Mouse (Mus musculus): ENCODE data around the gene Rps15. TPM values are rescaled to one million over a fixed set of nuclear protein-coding genes. Genes with fewer than 3 reads are reported as not detected.

The Rps15 gene
- polyA plus RNA-seq, 1 experiment from 2014 or later = 741 TPM

DNA sequence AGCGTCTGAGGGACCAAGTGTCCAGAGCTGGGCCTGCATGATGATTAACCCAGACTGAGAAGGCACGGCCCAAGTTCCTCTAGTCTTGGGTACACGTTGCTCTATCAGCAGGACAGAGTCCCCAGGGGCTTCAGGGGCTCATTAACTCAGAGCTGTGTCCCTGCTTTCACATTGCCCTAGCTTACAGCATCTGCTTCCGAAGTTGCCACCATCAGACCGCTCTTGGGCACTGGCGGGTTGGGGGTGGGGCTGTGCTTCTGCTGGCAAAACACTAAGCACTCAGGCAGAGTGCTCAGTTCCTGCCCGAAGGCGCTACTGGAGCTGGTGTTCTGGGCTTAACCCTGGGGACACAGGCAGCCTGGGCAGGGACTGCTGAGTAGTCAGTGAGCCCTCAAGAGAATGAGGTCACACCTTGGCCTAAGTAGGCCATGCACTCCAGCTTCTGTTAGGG is 10.3 kb upstream of the Rps15 start:
- peak; percentile 91 for DNase-seq (ENCODE audit: low spot score)
- H3K4me1 ChIP-seq (ENCODE audit: insufficient read depth, low read depth, low read length) = peaks cover 13% of the 10 kb centered on the region
- no peaks in the 10 kb centered on the region for H3K27me3 ChIP-seq (replicated peaks; ENCODE audit: insufficient read depth, low read length)
- H3K4me2 ChIP-seq (replicated peaks; ENCODE audit: low read depth, low read length) = no peak overlapping the region
- peak overlapping the region; percentile 95 for H3K27ac ChIP-seq (ENCODE audit: low read length)
- TF ChIP-seq EP300 (IDR thresholded peaks at IDR 0.05) (no peak; the same call in 1 of the 2 replicates), CTCF (IDR thresholded peaks at IDR 0.05) (no peak)
- H3K4me3 ChIP-seq (ENCODE audit: low read depth, low read length) = no peak overlapping the region
- peak; percentile 82 for ATAC-seq
- no peaks in the 10 kb centered on the region for H3K9me3 ChIP-seq (ENCODE audit: low read length)
- no peak overlapping the region for H3K9ac ChIP-seq (replicated peaks; ENCODE audit: low read depth)
- 52% methylated on average over 8 of the region's 8 CpGs for WGBS
- peaks cover 37% of the 10 kb centered on the region for H3K36me3 ChIP-seq (ENCODE audit: insufficient read depth, low read length)

DNA sequence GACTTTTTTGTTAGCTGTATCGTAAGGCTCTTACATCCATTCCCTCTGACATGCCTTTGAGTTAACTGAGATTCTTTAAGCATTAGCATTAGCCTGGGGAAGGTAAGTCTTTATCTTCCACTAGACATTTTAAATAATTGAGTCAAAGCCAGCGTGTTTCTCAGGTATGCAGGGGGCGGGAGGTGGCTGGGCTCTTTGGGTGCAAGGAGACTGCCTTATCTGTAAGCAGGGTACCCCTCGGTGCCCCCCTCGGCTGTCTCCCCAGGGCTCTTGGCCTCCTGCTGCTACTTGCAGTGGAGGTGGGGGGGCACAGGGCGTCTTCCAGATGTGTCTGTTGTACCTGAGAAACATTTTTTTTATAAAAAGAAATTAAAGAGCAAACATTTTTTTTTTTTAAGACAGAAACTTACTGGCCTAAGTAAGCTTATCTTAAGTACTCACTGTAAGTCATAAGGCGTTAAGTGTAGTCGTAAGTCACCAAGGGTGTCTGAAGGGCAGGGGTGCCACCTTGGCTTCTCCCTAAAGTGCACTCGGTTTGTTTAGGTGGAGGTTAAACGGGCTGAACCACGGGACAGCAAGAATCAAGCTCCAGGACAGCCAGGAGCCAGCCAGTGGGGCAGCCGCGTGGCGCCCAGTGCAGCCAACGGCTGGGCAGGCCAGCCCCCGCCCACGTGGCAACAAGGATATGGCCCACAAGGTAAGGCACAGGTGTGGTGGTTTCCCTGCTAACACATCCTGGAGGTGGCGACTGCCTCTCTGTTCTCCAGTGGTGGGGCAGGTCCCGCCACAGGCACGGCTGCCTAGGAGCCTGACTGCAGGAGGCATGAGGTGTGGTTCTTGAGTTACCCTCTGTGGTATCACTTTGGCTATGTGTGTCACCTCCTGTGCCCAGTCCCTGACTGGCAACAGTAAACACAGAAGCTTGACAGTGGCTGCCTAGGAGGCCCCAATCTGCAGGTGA is 9.5 kb upstream of the Rps15 start:
- H3K27ac ChIP-seq (ENCODE audit: low read length) = peak overlapping the region; percentile 95
- H3K4me2 ChIP-seq (replicated peaks; ENCODE audit: low read depth, low read length) = 0 out of 2 replicates have a peak overlapping the region, but pooled peaks have one; percentile 17
- no peaks in the 10 kb centered on the region for H3K9me3 ChIP-seq (ENCODE audit: low read length)
- TF ChIP-seq EP300 (IDR thresholded peaks at IDR 0.05) (peak; percentile 74), CTCF (IDR thresholded peaks at IDR 0.05) (no peak)
- no peak overlapping the region for H3K4me3 ChIP-seq (ENCODE audit: low read depth, low read length)
- H3K9ac ChIP-seq (replicated peaks; ENCODE audit: low read depth) = no peak overlapping the region
- H3K4me1 ChIP-seq (ENCODE audit: insufficient read depth, low read depth, low read length) = peaks cover 13% of the 10 kb centered on the region
- WGBS = 64% methylated on average over 20 of the region's 20 CpGs
- no peaks in the 10 kb centered on the region for H3K27me3 ChIP-seq (replicated peaks; ENCODE audit: insufficient read depth, low read length)
- H3K36me3 ChIP-seq (ENCODE audit: insufficient read depth, low read length) = peaks cover 29% of the 10 kb centered on the region
- ATAC-seq (peak; percentile 79), DNase-seq (ENCODE audit: low spot score) (peak; percentile 85)

DNA sequence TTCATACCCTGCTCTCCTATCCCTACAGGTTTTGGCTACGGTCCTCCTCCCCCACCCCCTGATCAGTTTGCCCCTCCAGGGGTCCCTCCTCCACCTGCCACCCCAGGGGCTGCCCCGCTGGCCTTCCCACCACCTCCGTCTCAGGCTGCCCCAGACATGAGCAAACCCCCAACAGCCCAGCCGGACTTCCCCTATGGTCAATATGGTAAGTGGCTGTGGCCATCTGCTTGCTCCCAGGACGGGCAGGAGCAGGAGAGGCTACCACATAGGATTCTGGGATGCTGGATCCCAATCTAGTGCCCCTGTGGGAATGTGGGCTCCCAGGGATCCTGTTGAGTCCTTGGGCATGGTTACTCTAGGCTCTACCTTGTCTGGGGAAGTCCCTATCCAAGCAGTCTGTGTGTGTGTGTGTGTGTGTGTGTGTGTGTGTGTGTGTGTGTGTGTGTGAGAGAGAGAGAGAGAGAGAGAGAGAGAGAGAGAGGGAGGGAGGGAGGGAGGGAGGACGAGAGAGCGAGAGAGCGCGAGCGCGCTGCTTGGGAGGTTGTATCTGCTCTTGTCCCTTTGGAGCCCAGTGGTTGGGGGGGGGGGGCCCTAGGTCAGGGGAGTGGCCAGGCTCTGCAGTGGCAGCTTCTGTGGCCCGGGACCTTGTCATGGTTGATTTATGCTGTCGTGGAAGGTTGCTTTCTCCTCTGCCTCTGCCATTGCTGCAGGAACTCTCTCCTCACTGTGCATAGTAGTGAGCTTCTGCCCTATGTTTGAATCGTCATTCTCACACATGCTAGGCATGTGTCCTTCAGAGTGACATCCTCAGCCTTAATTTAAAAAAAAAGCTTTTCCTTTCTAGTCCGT is 6.8 kb upstream of the Rps15 start:
- Histone ChIP-seq H3K36me3 (ENCODE audit: insufficient read depth, low read length) (0 out of 2 replicates have a peak, but pooled peaks cover 6% of the 10 kb centered on the region), H3K9ac (replicated peaks; ENCODE audit: low read depth) (no peak overlapping the region), H3K4me3 (ENCODE audit: low read depth, low read length) (no peak overlapping the region), H3K27ac (ENCODE audit: low read length) (peak overlapping the region; percentile 95), H3K9me3 (ENCODE audit: low read length) (no peaks in the 10 kb centered on the region), H3K27me3 (replicated peaks; ENCODE audit: insufficient read depth, low read length) (no peaks in the 10 kb centered on the region), H3K4me2 (replicated peaks; ENCODE audit: low read depth, low read length) (no peak overlapping the region), H3K4me1 (ENCODE audit: insufficient read depth, low read depth, low read length) (peaks cover 13% of the 10 kb centered on the region)
- WGBS = 68% methylated on average over 15 of the region's 15 CpGs
- ATAC-seq (no peak), DNase-seq (ENCODE audit: low spot score) (peak; percentile 4)
- TF ChIP-seq EP300 (IDR thresholded peaks at IDR 0.05) = no peak
- no peak for TF ChIP-seq CTCF (IDR thresholded peaks at IDR 0.05)

DNA sequence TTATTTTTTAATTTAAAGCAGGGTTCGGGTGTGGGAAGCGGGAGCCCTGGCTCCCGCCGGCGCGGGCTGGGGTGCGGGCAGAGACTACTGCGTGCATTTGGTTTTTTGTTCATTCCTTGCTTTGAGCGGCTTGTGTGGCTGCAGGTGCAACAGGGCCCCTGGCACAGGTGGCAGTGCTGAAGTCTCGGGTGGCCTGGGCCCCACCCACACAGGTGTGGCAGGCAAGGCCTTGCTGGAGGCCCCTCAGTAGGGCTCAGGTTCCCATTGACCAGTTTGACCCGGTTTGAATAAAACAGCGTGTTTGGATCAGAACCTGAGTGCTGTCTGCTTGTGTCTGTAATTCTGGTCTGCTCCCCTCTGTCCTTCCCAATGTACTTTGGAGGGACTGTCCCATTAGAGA is 4.2 kb upstream of the Rps15 start:
- DNase-seq (ENCODE audit: low spot score) = peak; percentile 4
- WGBS = 87% methylated on average over 12 of the region's 12 CpGs
- Histone ChIP-seq H3K4me1 (ENCODE audit: insufficient read depth, low read depth, low read length) (peaks cover 9% of the 10 kb centered on the region; the same call in 1 of the 2 replicates), H3K27ac (ENCODE audit: low read length) (no peak overlapping the region), H3K9ac (replicated peaks; ENCODE audit: low read depth) (no peak overlapping the region), H3K9me3 (ENCODE audit: low read length) (no peaks in the 10 kb centered on the region), H3K27me3 (replicated peaks; ENCODE audit: insufficient read depth, low read length) (no peaks in the 10 kb centered on the region), H3K36me3 (ENCODE audit: insufficient read depth, low read length) (0 out of 2 replicates have a peak, but pooled peaks cover 6% of the 10 kb centered on the region), H3K4me3 (ENCODE audit: low read depth, low read length) (no peak overlapping the region), H3K4me2 (replicated peaks; ENCODE audit: low read depth, low read length) (no peak overlapping the region)
- TF ChIP-seq EP300 (IDR thresholded peaks at IDR 0.05) = no peak
- no peak for TF ChIP-seq CTCF (IDR thresholded peaks at IDR 0.05)
- no peak for ATAC-seq

DNA sequence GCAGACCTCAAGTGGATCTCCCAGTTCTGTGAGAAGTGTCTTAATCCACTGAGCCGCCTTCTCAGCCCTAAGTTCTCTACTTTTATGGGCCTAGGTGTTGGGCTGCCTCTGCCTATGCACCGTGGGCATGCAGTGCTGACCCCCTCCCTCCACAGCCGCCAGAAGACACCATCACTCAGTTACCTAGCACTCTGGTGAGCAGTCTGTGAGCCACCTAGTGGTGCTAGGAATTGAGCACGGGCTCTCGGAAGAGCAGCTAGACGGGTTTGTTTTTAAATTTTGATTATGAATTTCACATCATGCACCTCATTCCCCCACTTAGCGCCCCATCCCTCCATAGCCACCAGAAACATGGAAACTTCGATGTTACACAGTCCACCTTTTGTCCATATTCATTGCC is 3.6 kb upstream of the Rps15 start:
- Histone ChIP-seq H3K4me1 (ENCODE audit: insufficient read depth, low read depth, low read length) (peaks cover 11% of the 10 kb centered on the region; the same call in 1 of the 2 replicates), H3K27me3 (replicated peaks; ENCODE audit: insufficient read depth, low read length) (no peaks in the 10 kb centered on the region), H3K36me3 (ENCODE audit: insufficient read depth, low read length) (0 out of 2 replicates have a peak, but pooled peaks cover 6% of the 10 kb centered on the region), H3K9me3 (ENCODE audit: low read length) (no peaks in the 10 kb centered on the region), H3K27ac (ENCODE audit: low read length) (no peak overlapping the region), H3K4me2 (replicated peaks; ENCODE audit: low read depth, low read length) (no peak overlapping the region), H3K4me3 (ENCODE audit: low read depth, low read length) (no peak overlapping the region), H3K9ac (replicated peaks; ENCODE audit: low read depth) (no peak overlapping the region)
- TF ChIP-seq CTCF (IDR thresholded peaks at IDR 0.05) (peak; percentile 53), EP300 (IDR thresholded peaks at IDR 0.05) (no peak)
- peak; percentile 22 for DNase-seq (ENCODE audit: low spot score)
- ATAC-seq = no peak
- 58% methylated on average over 8 of the region's 8 CpGs for WGBS
